Mouse (Mus musculus) liver, embryonic 11.5 days (tissue): Measurements from ENCODE around the gene Zfp459. TPM values are rescaled to one million over a fixed set of nuclear protein-coding genes. Genes with fewer than 3 reads are reported as not detected.
"Not testable (repeated sequence)": the region's sequence is repeated elsewhere in the genome, so short reads cannot be mapped to it uniquely, and the experiment has no call there.

Experiments
- ATAC-seq: fragments of 200-750 bp; cut with Nextera tagmentation; replicated peaks from 2 replicates; pipeline ENCODE4 v1.8.0; 2017; ENCODE audit warnings: moderate number of reproducible peaks, mild to moderate bottlenecking, moderate TSS enrichment, moderate library complexity; ENCODE audit not compliant: low FRiP score
- DNase-seq: peaks from one replicate; pipeline ENCODE4 v3.0.0-alpha.2; 2017; ENCODE audit warnings: low spot score
- H3K27ac ChIP-seq: fragments of 300-500 bp; sonication (generic); 2 replicates; pipeline ENCODE4 v1.5.1; 2014; ENCODE audit warnings: mild to moderate bottlenecking, low read depth, low read length, control low read depth
- H3K27me3 ChIP-seq: fragments of 300-500 bp; sonication (generic); replicated peaks from 2 replicates; pipeline ENCODE4 v1.6.1; 2014; ENCODE audit warnings: low read length, mixed read lengths; ENCODE audit not compliant: control insufficient read depth, insufficient read depth
- H3K36me3 ChIP-seq: fragments of 300-500 bp; sonication (generic); 2 replicates; pipeline ENCODE4 v1.6.1; 2014; ENCODE audit warnings: mild to moderate bottlenecking, low read length, moderate library complexity, mixed read lengths; ENCODE audit not compliant: control insufficient read depth, insufficient read depth
- H3K4me1 ChIP-seq: fragments of 300-500 bp; sonication (generic); replicated peaks from 2 replicates; pipeline ENCODE4 v1.6.1; 2014; ENCODE audit warnings: low read length, mixed read lengths; ENCODE audit not compliant: control insufficient read depth, insufficient read depth
- H3K4me2 ChIP-seq: fragments of 300-500 bp; sonication (generic); 2 replicates; pipeline ENCODE4 v1.6.1; 2014; ENCODE audit warnings: mild to moderate bottlenecking, control low read depth, moderate library complexity
- H3K4me3 ChIP-seq: fragments of 300-500 bp; sonication (generic); 2 replicates; pipeline ENCODE4 v1.5.1; 2014; ENCODE audit warnings: low read depth, low read length, control low read depth
- H3K9ac ChIP-seq: fragments of 300-500 bp; sonication (generic); 2 replicates; pipeline ENCODE4 v1.6.1; 2014; ENCODE audit warnings: low read depth, low read length, control low read depth
- H3K9me3 ChIP-seq: fragments of 300-500 bp; sonication (generic); 2 replicates; pipeline ENCODE4 v1.6.1; 2016; ENCODE audit warnings: low read length, inconsistent platforms, mixed read lengths; ENCODE audit not compliant: control insufficient read depth
- WGBS: fragments of 180-500 bp; shearing (Covaris S2); extraction: QIAGEN DNeasy Blood & Tissue Kit; methylation state at CpG from one replicate; pipeline ENCODE4 v1.1.7; 2014; 5-methylcytosine and 5-hydroxymethylcytosine counted together
- polyA plus RNA-seq: library from polyadenylated mRNA; unstranded; fragments of >200 nt; fragmentation: Nextera tagmentation; extraction: Ambion mirVana; gene quantifications from 2 replicates; pipeline ENCODE4 v1.2.1, GENCODE M21; 2014

Gene Zfp459
- polyA plus RNA-seq, 1 experiment from 2014 or later: 0.75 TPM

- WGBS: 82% methylated on average over 2 of the region's 2 CpGs
- not testable (repeated sequence) for H3K27ac ChIP-seq, H3K4me1 ChIP-seq, ATAC-seq, H3K4me2 ChIP-seq, H3K4me3 ChIP-seq, H3K27me3 ChIP-seq, H3K9ac ChIP-seq, H3K9me3 ChIP-seq, H3K36me3 ChIP-seq, DNase-seq
These were observed 1.3 kb upstream of the Zfp459 start for GRCm38 (mm10) chr13:67422532-67422931.

GRCm38 (mm10) chr13:67420558-67421206 is 536 bp downstream of the Zfp459 start:
- no peak overlapping the region for H3K27ac ChIP-seq
- no peak for DNase-seq
- H3K4me3 ChIP-seq: peak overlapping the region; percentile 57
- no peaks in the 10 kb centered on the region for H3K36me3 ChIP-seq
- H3K9ac ChIP-seq: peak overlapping the region; percentile 46
- no peaks in the 10 kb centered on the region for H3K9me3 ChIP-seq
- peak overlapping the region; percentile 89 for H3K4me2 ChIP-seq
- WGBS: 35% methylated on average over 11 of the region's 11 CpGs
- no peak for ATAC-seq
- no peaks in the 10 kb centered on the region for H3K27me3 ChIP-seq
- H3K4me1 ChIP-seq: 0 out of 2 replicates have a peak, but pooled peaks cover 3% of the 10 kb centered on the region

GRCm38 (mm10) chr13:67416811-67417210 is 4.4 kb downstream of the Zfp459 start:
- ATAC-seq: no peak

GRCm38 (mm10) chr13:67415759-67416158 is 5.5 kb downstream of the Zfp459 start:
- Histone ChIP-seq H3K9me3 (no peaks in the 10 kb centered on the region), H3K4me2 (no peak overlapping the region), H3K36me3 (no peaks in the 10 kb centered on the region), H3K9ac (no peak overlapping the region), H3K27me3 (no peaks in the 10 kb centered on the region), H3K27ac (no peak overlapping the region), H3K4me3 (no peak overlapping the region), H3K4me1 (0 out of 2 replicates have a peak, but pooled peaks cover under 1% of the 10 kb centered on the region)
- DNase-seq (no peak), ATAC-seq (no peak)
- 82% methylated on average over 6 of the region's 6 CpGs for WGBS

More at GRCm38 (mm10) chr13:67416811-67417210, 4.4 kb downstream of the Zfp459 start:
- no peak overlapping the region for H3K9ac ChIP-seq
- no peaks in the 10 kb centered on the region for H3K27me3 ChIP-seq
- H3K27ac ChIP-seq: no peak overlapping the region
- 0 out of 2 replicates have a peak, but pooled peaks cover 3% of the 10 kb centered on the region for H3K4me1 ChIP-seq
- no peaks in the 10 kb centered on the region for H3K9me3 ChIP-seq
- no peak for DNase-seq
- H3K36me3 ChIP-seq: no peaks in the 10 kb centered on the region
- H3K4me2 ChIP-seq: no peak overlapping the region
- WGBS: 82% methylated on average over 3 of the region's 3 CpGs
- no peak overlapping the region for H3K4me3 ChIP-seq

- not testable (repeated sequence) for H3K9ac ChIP-seq, H3K9me3 ChIP-seq, H3K4me1 ChIP-seq, H3K4me2 ChIP-seq, H3K4me3 ChIP-seq, DNase-seq, H3K27ac ChIP-seq, H3K36me3 ChIP-seq, H3K27me3 ChIP-seq, ATAC-seq
- WGBS: 71% methylated on average over 3 of the region's 3 CpGs
These were observed 7.6 kb downstream of the Zfp459 start for GRCm38 (mm10) chr13:67413634-67414033.

- Histone ChIP-seq H3K9ac (peak within 1 kb of the TSS; percentile 58), H3K4me2 (peak within 1 kb of the TSS; percentile 63), H3K4me3 (peak within 1 kb of the TSS; percentile 64)
- DNase-seq (peak; percentile 78), ATAC-seq (peak; percentile 94)
- H3K36me3 ChIP-seq, H3K4me1 ChIP-seq, H3K27ac ChIP-seq, H3K9me3 ChIP-seq, H3K27me3 ChIP-seq: not testable (repeated sequence)
- 4% methylated on average over 14 of the region's 16 CpGs for WGBS
These were observed 21.9 kb downstream of the Zfp459 start, which contains the start of gene Zfp429 for GRCm38 (mm10) chr13:67399183-67399903. Gene Zfp429 (minus strand): TSS chr13:67399819.

- 62% methylated on average over 3 of the region's 3 CpGs for WGBS
- not testable (repeated sequence) for H3K4me3 ChIP-seq, H3K4me1 ChIP-seq, DNase-seq, H3K9me3 ChIP-seq, H3K9ac ChIP-seq, H3K27ac ChIP-seq, H3K4me2 ChIP-seq, ATAC-seq, H3K27me3 ChIP-seq, H3K36me3 ChIP-seq
These were observed 45.0 kb downstream of the Zfp459 start for GRCm38 (mm10) chr13:67376255-67376654.

GRCm38 (mm10) chr13:67375050-67375911 is 45.9 kb downstream of the Zfp459 start, which contains the start of the genes Gm28041 and Zfp456:
Gene Gm28041 (minus strand): TSS chr13:67375733.
Gene Zfp456 (minus strand): TSS chr13:67375810.
- H3K9me3 ChIP-seq, H3K4me1 ChIP-seq, H3K27ac ChIP-seq, H3K27me3 ChIP-seq, H3K36me3 ChIP-seq: not testable (repeated sequence)
- Histone ChIP-seq H3K4me2 (peak within 1 kb of the TSS; percentile 68), H3K4me3 (peak within 1 kb of the TSS; percentile 59), H3K9ac (peak within 1 kb of the TSS; percentile 60)
- ATAC-seq (peak; percentile 97), DNase-seq (peak; percentile 71)
- WGBS: 9% methylated on average over 14 of the region's 15 CpGs
